Comparison of ENCODE assay signal across 23 mouse cellular contexts in the genomic region with DNA sequence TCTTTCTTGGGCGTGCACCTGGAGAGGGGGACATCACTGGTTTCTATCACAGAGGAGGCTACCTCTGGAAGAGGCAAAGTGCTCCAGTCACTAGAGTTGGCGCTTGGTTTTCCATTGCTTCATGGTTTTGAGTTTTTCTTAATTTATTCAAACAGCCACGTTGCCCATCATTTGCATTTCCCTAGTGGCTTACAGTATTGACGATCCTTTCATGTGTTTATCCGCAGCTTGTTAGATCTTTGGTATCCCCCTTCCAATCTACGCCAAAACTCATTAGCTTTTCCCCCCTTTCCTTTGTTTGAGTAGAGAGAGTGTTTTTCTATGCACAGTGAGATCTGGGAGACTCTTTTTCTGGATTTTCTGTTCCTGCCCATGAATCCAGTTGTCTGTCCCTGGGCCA. TPM values are rescaled to one million over a fixed set of nuclear protein-coding genes. Genes with fewer than 3 reads are reported as not detected.
"Had no signal": no experiment of that assay in that cellular context is flagged by ENCODE, and none has a peak within 500 bp of the region (broad histone marks: within the 10 kb centered on the region; RNA-seq: fewer than 3 reads in every experiment).

No protein-coding gene starts in this region.

- ATAC-seq: liver, postnatal 0 days; lung, postnatal 0 days had no signal

- H3K27ac ChIP-seq: liver, embryonic 13.5 days; liver, embryonic 15.5 days; lung, embryonic 15.5 days; macrophage; neural tube, embryonic 13.5 days; neural tube, embryonic 15.5 days had no signal

- H3K9me3 ChIP-seq: liver, embryonic 13.5 days; liver, embryonic 15.5 days; lung, embryonic 15.5 days; megakaryocyte, embryonic 14.5 days; neural tube, embryonic 13.5 days; neural tube, embryonic 15.5 days had no signal

- H3K4me3 ChIP-seq: liver, embryonic 13.5 days; liver, embryonic 15.5 days; lung, embryonic 15.5 days; megakaryocyte, embryonic 14.5 days; myocyte; neural tube, embryonic 13.5 days; neural tube, embryonic 15.5 days had no signal

- H3K9ac ChIP-seq: liver, embryonic 13.5 days; liver, embryonic 15.5 days; liver, postnatal 0 days; lung, embryonic 15.5 days; neural tube, embryonic 13.5 days; neural tube, embryonic 15.5 days had no signal

- H3K4me1 ChIP-seq: liver, embryonic 13.5 days; liver, embryonic 15.5 days; megakaryocyte, embryonic 14.5 days; neural tube, embryonic 13.5 days; neural tube, embryonic 15.5 days had no signal

- DNase-seq: liver, embryonic 13.5 days; liver, postnatal 0 days; lung, adult 2 months; lung, postnatal 14 days; lung, postnatal 36 days; retina, postnatal 1 day; right cerebral cortex, adult 18-20 months; right cerebral cortex, postnatal 25 days; right cerebral cortex, postnatal 4 days; spleen, adult 18-20 months; thymus, adult 18-20 months; thymus, postnatal 14 days; thymus, postnatal 36 days had no signal

- H3K36me3 ChIP-seq: liver, embryonic 13.5 days; liver, embryonic 15.5 days; lung, embryonic 15.5 days; neural tube, embryonic 13.5 days; neural tube, embryonic 15.5 days had no signal

- H3K27me3 ChIP-seq: liver, embryonic 13.5 days; liver, embryonic 15.5 days; megakaryocyte, embryonic 14.5 days; neural tube, embryonic 15.5 days had no signal

- H3K4me2 ChIP-seq: liver, embryonic 13.5 days; liver, embryonic 15.5 days; lung, embryonic 15.5 days; neural tube, embryonic 13.5 days; neural tube, embryonic 15.5 days had no signal

RNA-seq across cellular contexts. Expression of gene Foxf2, which starts 39.8 kb away (rescaled TPM):
- total RNA-seq: megakaryocyte progenitor cell, adult 5-6 weeks had no signal
- polyA plus RNA-seq: liver, embryonic 13.5 days; liver, postnatal 0 days; macrophage; thymus, postnatal 0 days had no signal
